ENCODE assay signal across 9 mouse cellular contexts in genomic region chr3:98312867-98313266, GRCm38 (mm10). TPM values are rescaled to one million over a fixed set of nuclear protein-coding genes. Genes with fewer than 3 reads are reported as not detected.
DNase-seq lines count a peak whose midpoint lies in the region; ATAC-seq and TF ChIP-seq lines count a peak whose summit lies in the region.
"Had no signal": no experiment of that assay in that cellular context is flagged by ENCODE, and none has a peak within 500 bp of the region (broad histone marks: within the 10 kb centered on the region; RNA-seq: fewer than 3 reads in every experiment).

No protein-coding gene starts in this region.

- DNase-seq in frontal cortex, postnatal 14 days (ENCODE audit: low spot score in 2 of 2): peak; percentile 29 to 51
- DNase-seq in brain, embryonic 14.5 days (ENCODE audit: low read depth): peak; percentile 78
- peak; percentile 50 to 54 for DNase-seq in frontal cortex, postnatal 36 days (ENCODE audit: low spot score in 2 of 2)
- DNase-seq in induced T-regulatory cell, adult 2 months (ENCODE audit: low read depth): peak; percentile 63
- DNase-seq in limb, embryonic 14.5 days (ENCODE audit: low spot score): peak; percentile 54

- peak; percentile 79 for TF ChIP-seq CTCF in brain, embryonic 14.5 days (IDR thresholded peaks at IDR 0.05; ENCODE audit: borderline replicate concordance, extremely low read depth, insufficient read depth, insufficient read length)

- TF ChIP-seq POLR2A in brain, embryonic 14.5 days (IDR thresholded peaks at IDR 0.05; ENCODE audit: borderline replicate concordance, extremely low read depth, insufficient read depth, insufficient read length, poor library complexity, severe bottlenecking): no peak
- TF ChIP-seq POLR2A in limb, embryonic 14.5 days (IDR thresholded peaks at IDR 0.05; ENCODE audit: borderline replicate concordance, extremely low read depth, insufficient read depth, insufficient read length): no peak

- 40% methylated on average over 6 of the region's 7 CpGs for WGBS in limb, embryonic 14.5 days
- 18% methylated on average over 7 of the region's 7 CpGs for WGBS in midbrain, embryonic 16.5 days
- 30% methylated on average over 6 of the region's 7 CpGs for WGBS in stomach, embryonic 16.5 days

- peaks cover 12% of the 10 kb centered on the region for H3K4me1 ChIP-seq in limb, embryonic 14.5 days (ENCODE audit: control insufficient read depth, insufficient read depth, low read length)
- H3K4me1 ChIP-seq in midbrain, embryonic 16.5 days (ENCODE audit: control insufficient read depth, insufficient read depth, low read length): 0 out of 2 replicates have a peak, but pooled peaks cover 4% of the 10 kb centered on the region
- H3K4me1 ChIP-seq in stomach, embryonic 16.5 days (ENCODE audit: control insufficient read depth, insufficient read depth, low read length): no peaks in the 10 kb centered on the region

- no peak overlapping the region for H3K4me3 ChIP-seq in limb, embryonic 14.5 days (replicated peaks; ENCODE audit: low read length)
- H3K4me3 ChIP-seq in midbrain, embryonic 16.5 days (ENCODE audit: low read depth, low read length): no peak overlapping the region
- H3K4me3 ChIP-seq in stomach, embryonic 16.5 days (replicated peaks; ENCODE audit: low read length): no peak overlapping the region

- no peaks in the 10 kb centered on the region for H3K9me3 ChIP-seq in limb, embryonic 14.5 days (ENCODE audit: control insufficient read depth, low read length)
- no peaks in the 10 kb centered on the region for H3K9me3 ChIP-seq in midbrain, embryonic 16.5 days (replicated peaks; ENCODE audit: control insufficient read depth, low read length, poor library complexity, severe bottlenecking)
- no peaks in the 10 kb centered on the region for H3K9me3 ChIP-seq in stomach, embryonic 16.5 days (replicated peaks; ENCODE audit: control insufficient read depth, low read length)

- no peak overlapping the region for H3K4me2 ChIP-seq in limb, embryonic 14.5 days (replicated peaks; ENCODE audit: low read depth, low read length, severe bottlenecking)
- H3K4me2 ChIP-seq in midbrain, embryonic 16.5 days (ENCODE audit: low read length): no peak overlapping the region
- no peak overlapping the region for H3K4me2 ChIP-seq in stomach, embryonic 16.5 days (ENCODE audit: low read depth, low read length)

- no peak overlapping the region for H3K9ac ChIP-seq in limb, embryonic 14.5 days (ENCODE audit: low read depth, low read length, severe bottlenecking)
- H3K9ac ChIP-seq in midbrain, embryonic 16.5 days (ENCODE audit: low read depth, low read length): no peak overlapping the region
- H3K9ac ChIP-seq in stomach, embryonic 16.5 days (ENCODE audit: low read length): no peak overlapping the region

- no peak; the same call in 1 of the 2 replicates for ATAC-seq in frontal cortex, adult (ENCODE audit: low TSS enrichment)
- peak; percentile 35; the same call in 1 of the 2 replicates for ATAC-seq in limb, embryonic 14.5 days (ENCODE audit: low FRiP score, low read depth)
- peak; percentile 74 for ATAC-seq in midbrain, embryonic 16.5 days
- peak; percentile 22; the same call in 1 of the 2 replicates for ATAC-seq in stomach, embryonic 16.5 days (ENCODE audit: insufficient read depth, low FRiP score)

- no peaks in the 10 kb centered on the region for H3K27me3 ChIP-seq in limb, embryonic 14.5 days (ENCODE audit: control insufficient read depth, insufficient read depth, low read length)
- H3K27me3 ChIP-seq in midbrain, embryonic 16.5 days (ENCODE audit: control insufficient read depth, insufficient read depth, low read depth, low read length): no peaks in the 10 kb centered on the region
- H3K27me3 ChIP-seq in stomach, embryonic 16.5 days (ENCODE audit: control insufficient read depth, insufficient read depth, low read length): no peaks in the 10 kb centered on the region

- no peak overlapping the region for H3K27ac ChIP-seq in limb, embryonic 14.5 days (replicated peaks; ENCODE audit: low read depth, low read length)
- H3K27ac ChIP-seq in midbrain, embryonic 16.5 days (ENCODE audit: low read length): no peak overlapping the region
- no peak overlapping the region for H3K27ac ChIP-seq in stomach, embryonic 16.5 days (ENCODE audit: low read length)

- peaks cover 29% of the 10 kb centered on the region for H3K36me3 ChIP-seq in limb, embryonic 14.5 days (ENCODE audit: control insufficient read depth, insufficient read depth, low read length)
- H3K36me3 ChIP-seq in midbrain, embryonic 16.5 days (ENCODE audit: control insufficient read depth, insufficient read depth, low read length): no peaks in the 10 kb centered on the region
- 0 out of 2 replicates have a peak, but pooled peaks cover 2% of the 10 kb centered on the region for H3K36me3 ChIP-seq in stomach, embryonic 16.5 days (ENCODE audit: control insufficient read depth, insufficient read depth, low read length)
- H3K36me3 ChIP-seq: G1E had no signal

RNA-seq across cellular contexts. Expression of gene Phgdh, which starts 26.9 kb away (rescaled TPM):
- polyA plus RNA-seq in brain, embryonic 14.5 days (2012; rRNA removed): 119 and 137 TPM in 2 replicates
- polyA plus RNA-seq in limb, embryonic 14.5 days (2012; rRNA removed): 135 and 149 TPM in 2 replicates
- 210 and 219 TPM in 2 replicates for polyA plus RNA-seq in limb, embryonic 14.5 days (2014; fragmentation: Nextera tagmentation; extraction: Ambion mirVana)
- 105 and 137 TPM in 2 replicates for polyA plus RNA-seq in midbrain, embryonic 16.5 days (2015; fragmentation: Nextera tagmentation; extraction: Ambion mirVana)
- 222 and 234 TPM in 2 replicates for polyA plus RNA-seq in stomach, embryonic 16.5 days (2015; fragmentation: Nextera tagmentation; extraction: Ambion mirVana)
- polyA plus RNA-seq: G1E had no signal

RNA-seq across cellular contexts. Expression of gene Hmgcs2, which starts 32.6 kb away (rescaled TPM):
- 5.3 and 9.4 TPM in 2 replicates for polyA plus RNA-seq in brain, embryonic 14.5 days (2012; rRNA removed)
- polyA plus RNA-seq in limb, embryonic 14.5 days (2012; rRNA removed): 0.82 and 0.91 TPM in 2 replicates
- 1.4 and 2.5 TPM in 2 replicates for polyA plus RNA-seq in limb, embryonic 14.5 days (2014; fragmentation: Nextera tagmentation; extraction: Ambion mirVana)
- 16.8 and 18.4 TPM in 2 replicates for polyA plus RNA-seq in midbrain, embryonic 16.5 days (2015; fragmentation: Nextera tagmentation; extraction: Ambion mirVana)
- polyA plus RNA-seq in stomach, embryonic 16.5 days (2015; fragmentation: Nextera tagmentation; extraction: Ambion mirVana): 91.5 and 93.3 TPM in 2 replicates
- polyA plus RNA-seq: G1E had no signal
